Mouse (Mus musculus): ENCODE measurements around the gene Tyro3.

Gene Tyro3

DNA sequence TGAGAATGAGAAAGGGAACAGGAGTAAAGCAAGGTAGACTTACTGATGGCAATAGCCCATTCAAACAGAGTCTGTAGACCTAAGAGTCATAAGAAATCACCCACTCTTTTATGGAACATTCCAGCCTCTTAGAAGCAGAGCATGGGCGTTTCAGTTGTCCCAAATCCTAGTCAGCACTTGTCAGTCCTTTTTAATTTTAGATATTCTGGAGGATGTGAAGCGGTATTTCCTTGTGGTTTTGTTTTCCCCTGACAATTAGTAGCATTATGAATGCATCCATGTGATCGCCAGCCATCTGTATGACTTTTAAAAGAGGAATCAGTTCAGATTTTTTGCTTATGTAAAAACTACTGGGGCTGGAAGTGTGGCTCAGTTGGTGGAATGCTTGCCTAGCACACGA, 67.0 kb downstream of the Tyro3 start:
- DNase-seq = no peak

Data from kidney, postnatal 25 days (tissue).